Mouse (Mus musculus): ENCODE data around the gene Ttbk1. TPM values are rescaled to one million over a fixed set of nuclear protein-coding genes. Genes with fewer than 3 reads are reported as not detected.
A peak's percentile ranks its signal among the peaks of the same experiment; 100 is the strongest.

Ttbk1 gene
- polyA plus RNA-seq, 1 experiment = 80.7 TPM

- H3K27ac ChIP-seq (ENCODE audit: control insufficient read depth, insufficient read depth, low read depth, low read length) = no peak overlapping the region
- no peak overlapping the region for H3K4me3 ChIP-seq (ENCODE audit: control insufficient read depth, low read depth, low read length)
- H3K27me3 ChIP-seq (ENCODE audit: control insufficient read depth, insufficient read depth, low read length) = no peaks in the 10 kb centered on the region
- no peaks in the 10 kb centered on the region for H3K4me1 ChIP-seq (ENCODE audit: control insufficient read depth, insufficient read depth, low read length)
- H3K36me3 ChIP-seq (ENCODE audit: control insufficient read depth, insufficient read depth, low read length) = no peaks in the 10 kb centered on the region; the same call in 1 of the 2 replicates
- TF ChIP-seq POLR2A (IDR thresholded peaks at IDR 0.05; ENCODE audit: control insufficient read depth, low read depth, low read length) (no peak), CTCF (IDR thresholded peaks at IDR 0.05; ENCODE audit: control insufficient read depth, insufficient read depth, insufficient replicate concordance, low read depth, low read length) (no peak)
Observed at GRCm38 (mm10) chr17:46513329-46513728, 25.9 kb upstream of the Ttbk1 start.

DNA sequence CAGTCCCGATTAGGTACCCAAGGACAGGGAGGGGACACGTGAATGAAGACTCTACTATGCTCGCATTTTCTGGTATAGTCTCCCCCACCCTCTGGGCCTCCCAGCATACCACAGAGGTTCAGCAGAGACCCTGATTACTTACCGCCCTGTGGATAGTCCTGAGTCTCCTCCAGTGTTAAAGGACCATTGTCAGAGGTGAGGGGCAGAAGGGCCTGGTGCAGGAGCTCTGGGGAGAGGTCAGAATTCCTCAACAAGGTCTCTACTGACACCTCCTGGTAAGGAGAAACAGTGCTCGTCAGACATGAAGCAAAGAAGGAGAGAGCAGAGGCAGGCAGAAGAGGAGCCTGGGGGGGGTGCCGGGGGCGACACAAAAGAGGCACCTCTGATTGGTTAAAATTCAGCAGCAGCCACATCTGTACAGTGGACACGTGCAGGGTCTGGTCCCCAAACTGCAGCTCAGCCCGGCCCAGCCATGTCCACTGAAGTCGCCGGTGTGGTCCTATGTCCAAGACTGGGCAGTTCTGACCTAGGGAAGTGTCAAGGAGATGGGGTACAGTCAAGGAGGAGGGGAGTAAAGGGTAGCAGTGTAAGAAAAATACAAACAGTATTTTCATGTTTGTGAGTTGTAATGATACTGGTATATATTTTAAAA lies 23.7 kb upstream of the Ttbk1 start:
- TF ChIP-seq CTCF (IDR thresholded peaks at IDR 0.05; ENCODE audit: control insufficient read depth, insufficient read depth, insufficient replicate concordance, low read depth, low read length) = 0 out of 2 replicates have a peak, but pooled peaks have one; percentile 8
- no peak for TF ChIP-seq POLR2A (IDR thresholded peaks at IDR 0.05; ENCODE audit: control insufficient read depth, low read depth, low read length)
- H3K4me1 ChIP-seq (ENCODE audit: control insufficient read depth, insufficient read depth, low read length) = no peaks in the 10 kb centered on the region
- no peak overlapping the region for H3K27ac ChIP-seq (ENCODE audit: control insufficient read depth, insufficient read depth, low read depth, low read length)
- no peak overlapping the region for H3K4me3 ChIP-seq (ENCODE audit: control insufficient read depth, low read depth, low read length)
- no peaks in the 10 kb centered on the region for H3K27me3 ChIP-seq (ENCODE audit: control insufficient read depth, insufficient read depth, low read length)
- no peaks in the 10 kb centered on the region for H3K36me3 ChIP-seq (ENCODE audit: control insufficient read depth, insufficient read depth, low read length)

DNA sequence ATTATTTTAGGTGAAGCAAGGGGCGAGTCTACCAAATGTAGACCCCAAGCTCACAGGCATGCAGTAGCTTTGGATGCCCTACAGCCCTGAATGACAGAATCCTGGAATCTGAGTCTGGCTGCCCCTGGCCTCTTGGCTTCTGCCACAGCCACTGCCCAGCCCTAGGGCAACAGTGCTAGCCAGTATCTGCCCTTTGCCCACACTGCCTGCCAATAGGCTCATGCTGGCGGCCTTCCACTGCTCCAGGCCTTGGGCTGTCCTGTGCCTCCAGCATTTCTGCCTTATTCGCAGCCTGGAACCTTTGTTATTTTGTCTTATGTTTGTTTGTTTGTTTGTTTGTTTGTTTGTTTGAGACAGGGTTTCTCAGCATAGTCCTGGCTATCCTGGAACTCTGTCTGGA lies 18.1 kb upstream of the Ttbk1 start:
- TF ChIP-seq POLR2A (IDR thresholded peaks at IDR 0.05; ENCODE audit: control insufficient read depth, low read depth, low read length) = no peak
- no peak for TF ChIP-seq CTCF (IDR thresholded peaks at IDR 0.05; ENCODE audit: control insufficient read depth, insufficient read depth, insufficient replicate concordance, low read depth, low read length)
- no peak overlapping the region for H3K27ac ChIP-seq (ENCODE audit: control insufficient read depth, insufficient read depth, low read depth, low read length)
- no peaks in the 10 kb centered on the region for H3K4me1 ChIP-seq (ENCODE audit: control insufficient read depth, insufficient read depth, low read length)
- H3K36me3 ChIP-seq (ENCODE audit: control insufficient read depth, insufficient read depth, low read length) = no peaks in the 10 kb centered on the region
- H3K4me3 ChIP-seq (ENCODE audit: control insufficient read depth, low read depth, low read length) = no peak overlapping the region
- no peaks in the 10 kb centered on the region for H3K27me3 ChIP-seq (ENCODE audit: control insufficient read depth, insufficient read depth, low read length)

DNA sequence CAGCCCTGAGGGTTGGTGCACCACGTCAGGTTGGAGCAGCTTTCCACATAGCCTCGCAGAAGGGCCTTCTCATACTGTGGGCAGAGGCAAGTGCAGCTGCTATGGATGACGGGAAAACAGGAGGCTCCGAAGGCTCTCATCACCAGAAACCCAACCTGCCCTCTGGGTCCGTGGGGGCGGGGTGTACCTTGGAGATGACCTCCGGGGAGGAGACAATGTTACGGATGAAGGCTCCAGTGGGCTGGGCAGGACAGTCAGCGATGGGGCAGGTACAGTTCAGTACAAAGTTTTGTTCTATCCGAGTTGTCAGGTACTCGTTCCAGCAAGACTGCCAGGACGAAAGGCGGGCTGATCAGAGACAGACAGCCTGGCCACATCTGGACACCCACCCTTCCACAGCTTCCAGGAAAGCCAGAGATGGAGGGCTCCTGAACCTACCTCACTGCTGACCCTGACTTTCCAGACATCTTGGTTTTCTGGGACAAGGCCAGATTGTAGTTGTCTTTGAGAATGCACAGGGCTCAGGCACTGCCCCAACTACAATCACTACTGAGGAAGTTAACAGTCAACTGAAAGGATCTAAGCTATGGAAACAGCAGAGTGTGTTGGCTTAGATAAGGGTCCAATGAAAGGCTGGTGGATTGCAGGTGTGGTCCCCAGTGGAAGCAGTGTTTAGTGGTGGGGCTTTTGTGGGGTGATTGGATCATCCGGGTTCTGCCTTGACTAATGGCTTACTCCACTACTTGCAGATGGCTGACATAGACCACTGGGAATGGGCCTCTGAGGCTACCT lies 16.6 kb upstream of the Ttbk1 start:
- Histone ChIP-seq H3K36me3 (ENCODE audit: control insufficient read depth, insufficient read depth, low read length) (no peaks in the 10 kb centered on the region; the same call in 1 of the 2 replicates), H3K27me3 (ENCODE audit: control insufficient read depth, insufficient read depth, low read length) (no peaks in the 10 kb centered on the region), H3K4me1 (ENCODE audit: control insufficient read depth, insufficient read depth, low read length) (no peaks in the 10 kb centered on the region), H3K4me3 (ENCODE audit: control insufficient read depth, low read depth, low read length) (no peak overlapping the region), H3K27ac (ENCODE audit: control insufficient read depth, insufficient read depth, low read depth, low read length) (no peak overlapping the region)
- no peak for TF ChIP-seq POLR2A (IDR thresholded peaks at IDR 0.05; ENCODE audit: control insufficient read depth, low read depth, low read length)
- no peak for TF ChIP-seq CTCF (IDR thresholded peaks at IDR 0.05; ENCODE audit: control insufficient read depth, insufficient read depth, insufficient replicate concordance, low read depth, low read length)

DNA sequence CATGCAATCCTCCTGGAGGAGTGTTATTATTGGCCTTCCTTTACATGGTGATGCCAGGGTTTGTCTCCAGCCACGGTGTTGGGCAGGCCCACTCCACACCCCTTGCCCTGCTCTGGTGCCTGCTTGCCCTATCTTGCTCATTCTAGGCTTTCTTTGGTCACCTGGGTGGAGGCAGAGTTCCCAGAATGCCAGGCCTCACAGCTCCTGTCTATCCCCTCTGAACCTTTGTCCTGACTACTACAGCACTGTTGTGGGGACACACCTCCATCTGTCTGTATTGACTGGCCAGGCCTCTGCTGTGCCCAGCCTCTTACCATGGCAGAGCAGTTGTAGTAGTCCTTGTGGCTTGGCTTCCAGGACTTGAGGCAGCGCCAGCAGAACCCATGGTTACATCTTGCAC lies 15.3 kb upstream of the Ttbk1 start:
- H3K4me1 ChIP-seq (ENCODE audit: control insufficient read depth, insufficient read depth, low read length) = no peaks in the 10 kb centered on the region; the same call in 1 of the 2 replicates
- no peaks in the 10 kb centered on the region for H3K27me3 ChIP-seq (ENCODE audit: control insufficient read depth, insufficient read depth, low read length)
- H3K36me3 ChIP-seq (ENCODE audit: control insufficient read depth, insufficient read depth, low read length) = no peaks in the 10 kb centered on the region; the same call in 1 of the 2 replicates
- H3K4me3 ChIP-seq (ENCODE audit: control insufficient read depth, low read depth, low read length) = no peak overlapping the region
- H3K27ac ChIP-seq (ENCODE audit: control insufficient read depth, insufficient read depth, low read depth, low read length) = no peak overlapping the region
- TF ChIP-seq CTCF (IDR thresholded peaks at IDR 0.05; ENCODE audit: control insufficient read depth, insufficient read depth, insufficient replicate concordance, low read depth, low read length) (no peak), POLR2A (IDR thresholded peaks at IDR 0.05; ENCODE audit: control insufficient read depth, low read depth, low read length) (no peak)

GRCm38 (mm10) chr17:46497956-46498355 lies 10.5 kb upstream of the Ttbk1 start:
- no peak for TF ChIP-seq POLR2A (IDR thresholded peaks at IDR 0.05; ENCODE audit: control insufficient read depth, low read depth, low read length)
- no peak for TF ChIP-seq CTCF (IDR thresholded peaks at IDR 0.05; ENCODE audit: control insufficient read depth, insufficient read depth, insufficient replicate concordance, low read depth, low read length)
- Histone ChIP-seq H3K27ac (ENCODE audit: control insufficient read depth, insufficient read depth, low read depth, low read length) (no peak overlapping the region), H3K36me3 (ENCODE audit: control insufficient read depth, insufficient read depth, low read length) (no peaks in the 10 kb centered on the region; the same call in 1 of the 2 replicates), H3K27me3 (ENCODE audit: control insufficient read depth, insufficient read depth, low read length) (no peaks in the 10 kb centered on the region), H3K4me3 (ENCODE audit: control insufficient read depth, low read depth, low read length) (no peak overlapping the region), H3K4me1 (ENCODE audit: control insufficient read depth, insufficient read depth, low read length) (peaks cover 7% of the 10 kb centered on the region)
